Mouse (Mus musculus) right cerebral cortex, adult 2 months (tissue): ENCODE data around the gene Sos1.
"Not testable (repeated sequence)": the region's sequence is repeated elsewhere in the genome, so short reads cannot be mapped to it uniquely, and the experiment has no call there.

ENCODE experiments used
- DNase-seq, 2 experiments: peaks; one replicate each; pipeline ENCODE4 v3.0.0; 2021 to 2022; ENCODE audit warnings: low spot score in 2 of 2

Sos1 gene

GRCm38 (mm10) chr17:80493891-80494290 lies 13.6 kb upstream of the Sos1 start:
- no peak for DNase-seq

- no peak for DNase-seq
Measured at GRCm38 (mm10) chr17:80492811-80493210, 12.6 kb upstream of the Sos1 start.

- DNase-seq = no peak
Measured at GRCm38 (mm10) chr17:80492274-80492673, 12.0 kb upstream of the Sos1 start.

GRCm38 (mm10) chr17:80490166-80490565 lies 9.9 kb upstream of the Sos1 start:
- no peak for DNase-seq

GRCm38 (mm10) chr17:80488918-80489317 lies 8.7 kb upstream of the Sos1 start:
- DNase-seq = no peak

- DNase-seq = no peak
Measured at GRCm38 (mm10) chr17:80485160-80485559, 4.9 kb upstream of the Sos1 start.

GRCm38 (mm10) chr17:80480855-80481224 lies 587 bp upstream of the Sos1 start:
- no peak for DNase-seq

- DNase-seq = peak; percentile 55 to 68
Measured at GRCm38 (mm10) chr17:80479295-80480030, 790 bp downstream of the Sos1 start.

GRCm38 (mm10) chr17:80477679-80478078 lies 2.6 kb downstream of the Sos1 start:
- DNase-seq = no peak

GRCm38 (mm10) chr17:80476496-80476895 lies 3.8 kb downstream of the Sos1 start:
- no peak for DNase-seq

GRCm38 (mm10) chr17:80471056-80471802 lies 9.0 kb downstream of the Sos1 start:
- no peak for DNase-seq

GRCm38 (mm10) chr17:80468417-80468894 lies 11.8 kb downstream of the Sos1 start:
- DNase-seq = not testable (repeated sequence)

- DNase-seq = no peak
Measured at GRCm38 (mm10) chr17:80460258-80460657, 20.0 kb downstream of the Sos1 start.

GRCm38 (mm10) chr17:80455648-80456047 lies 24.6 kb downstream of the Sos1 start:
- peak in 1 of 2 experiments; percentile 16 for DNase-seq

GRCm38 (mm10) chr17:80450426-80451030 lies 29.7 kb downstream of the Sos1 start:
- DNase-seq = no peak

GRCm38 (mm10) chr17:80446470-80446869 lies 33.8 kb downstream of the Sos1 start:
- DNase-seq = no peak

GRCm38 (mm10) chr17:80445433-80445832 lies 34.8 kb downstream of the Sos1 start:
- DNase-seq = no peak

- no peak for DNase-seq
Measured at GRCm38 (mm10) chr17:80435680-80436079, 44.6 kb downstream of the Sos1 start.

- DNase-seq = no peak
Measured at GRCm38 (mm10) chr17:80434430-80434829, 45.8 kb downstream of the Sos1 start.

- DNase-seq = no peak
Measured at GRCm38 (mm10) chr17:80431997-80432396, 48.3 kb downstream of the Sos1 start.

- DNase-seq = no peak
Measured at GRCm38 (mm10) chr17:80427966-80428365, 52.3 kb downstream of the Sos1 start.

GRCm38 (mm10) chr17:80426901-80427300 lies 53.4 kb downstream of the Sos1 start:
- peak; percentile 28 to 41 for DNase-seq

GRCm38 (mm10) chr17:80426171-80426570 lies 54.1 kb downstream of the Sos1 start:
- DNase-seq = no peak
